Mouse (Mus musculus): Measurements from ENCODE around the gene Sptbn1. TPM values are rescaled to one million over a fixed set of nuclear protein-coding genes. Genes with fewer than 3 reads are reported as not detected.

The Sptbn1 gene
- polyA plus RNA-seq, 1 experiment from 2014 or later: 66.6 TPM

DNA sequence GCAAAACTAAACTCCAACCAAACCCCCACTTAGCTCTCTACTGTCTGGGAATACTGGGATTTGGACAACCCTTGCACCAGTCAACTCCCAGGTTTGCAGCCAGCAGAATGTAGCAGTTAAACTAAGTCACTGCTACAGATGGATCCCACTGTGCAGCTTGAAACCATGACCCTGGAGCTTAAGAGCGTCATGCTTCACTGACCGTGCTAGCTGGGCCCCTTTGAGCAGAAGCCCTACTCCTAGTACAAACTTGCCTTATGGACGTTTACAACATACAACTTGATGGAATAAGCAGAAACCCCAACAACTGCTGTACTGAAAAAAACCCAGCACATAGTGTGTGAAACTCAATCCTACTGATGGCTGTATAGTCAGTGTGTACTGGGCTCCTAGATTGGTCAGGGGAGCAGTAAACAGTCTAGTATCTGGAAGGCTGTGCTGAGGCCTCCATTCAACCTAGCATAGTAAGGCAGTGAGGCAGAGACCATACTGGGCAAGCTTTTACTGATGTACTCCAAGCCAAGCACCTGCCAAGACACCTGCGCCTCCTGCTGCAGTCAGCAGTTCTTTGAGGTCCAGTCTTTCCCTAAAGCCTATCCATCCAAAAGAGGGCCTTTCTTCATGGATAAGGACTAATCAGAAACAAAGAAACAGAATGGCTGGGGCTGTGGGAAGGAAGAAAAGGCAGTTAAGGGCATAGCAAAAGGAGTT is 108.3 kb downstream of the Sptbn1 start:
- H3K9me3 ChIP-seq: no peaks in the 10 kb centered on the region
- H3K36me3 ChIP-seq (replicated peaks): peaks cover 26% of the 10 kb centered on the region
- no peak overlapping the region for H3K27ac ChIP-seq (replicated peaks)
- no peaks in the 10 kb centered on the region for H3K27me3 ChIP-seq (replicated peaks; ENCODE audit: low read depth, poor library complexity, severe bottlenecking)
- WGBS: 84% methylated on average over 4 of the region's 4 CpGs
- no peak overlapping the region for H3K4me3 ChIP-seq
- H3K4me1 ChIP-seq: peaks cover 11% of the 10 kb centered on the region
- no peak for DNase-seq (ENCODE audit: low spot score)

DNA sequence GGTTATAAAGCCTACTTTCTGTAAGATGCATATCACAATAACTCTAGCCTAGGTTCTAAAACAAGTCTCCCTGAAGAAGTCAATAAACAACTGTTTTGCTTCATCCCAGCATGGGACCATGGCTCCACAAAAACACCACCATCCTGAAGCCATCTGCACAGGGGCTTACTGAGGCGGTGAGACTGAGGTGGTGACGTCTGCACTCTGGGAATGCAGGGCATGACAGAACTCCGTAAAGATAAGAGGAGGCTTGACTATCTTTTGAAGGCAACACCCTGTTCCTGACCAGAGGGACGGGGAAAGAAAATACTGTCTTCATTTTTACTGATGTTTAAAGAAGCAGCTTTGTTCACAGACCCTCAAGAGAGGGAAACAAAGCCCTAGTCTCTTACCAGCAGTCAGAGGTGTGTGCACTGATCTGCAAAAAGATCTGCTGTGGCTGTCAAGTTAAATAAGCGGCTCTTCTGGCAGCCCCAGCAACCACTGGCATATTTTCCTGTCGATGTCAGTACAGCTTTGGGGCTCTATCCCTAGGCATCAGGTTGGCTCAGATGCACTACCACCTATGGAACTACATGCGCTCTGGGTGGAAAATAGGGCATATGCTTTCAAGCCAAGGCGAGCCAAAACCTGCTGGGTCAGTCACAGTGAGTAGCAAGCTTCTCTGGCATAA is 109.8 kb downstream of the Sptbn1 start:
- Histone ChIP-seq H3K9me3 (no peaks in the 10 kb centered on the region), H3K27me3 (replicated peaks; ENCODE audit: low read depth, poor library complexity, severe bottlenecking) (no peaks in the 10 kb centered on the region), H3K4me3 (no peak overlapping the region), H3K4me1 (peaks cover 15% of the 10 kb centered on the region), H3K36me3 (replicated peaks) (peaks cover 39% of the 10 kb centered on the region), H3K27ac (replicated peaks) (no peak overlapping the region)
- DNase-seq (ENCODE audit: low spot score): no peak
- WGBS: 62% methylated on average over 8 of the region's 8 CpGs

DNA sequence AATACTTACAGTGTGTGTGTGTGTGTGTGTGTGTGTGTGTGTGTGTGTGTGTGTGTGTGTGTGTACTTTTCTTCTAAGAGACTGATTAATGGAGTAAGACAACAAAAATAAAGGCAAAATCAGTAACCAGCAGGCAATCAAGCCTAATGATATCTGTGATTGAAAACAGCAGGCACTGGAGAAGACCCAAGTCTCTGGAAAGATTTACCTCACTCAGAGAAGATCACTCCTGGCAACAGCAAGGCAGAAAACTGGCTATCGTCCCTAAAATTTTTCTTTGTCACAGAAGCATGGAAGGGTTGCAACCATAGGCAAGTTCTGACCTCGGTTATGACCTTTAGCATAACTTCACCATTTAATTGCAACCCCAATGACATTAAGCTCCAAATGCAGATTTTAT is 112.1 kb downstream of the Sptbn1 start:
- peaks cover 55% of the 10 kb centered on the region for H3K36me3 ChIP-seq (replicated peaks)
- H3K9me3 ChIP-seq: no peaks in the 10 kb centered on the region
- peaks cover 7% of the 10 kb centered on the region for H3K4me1 ChIP-seq

DNA sequence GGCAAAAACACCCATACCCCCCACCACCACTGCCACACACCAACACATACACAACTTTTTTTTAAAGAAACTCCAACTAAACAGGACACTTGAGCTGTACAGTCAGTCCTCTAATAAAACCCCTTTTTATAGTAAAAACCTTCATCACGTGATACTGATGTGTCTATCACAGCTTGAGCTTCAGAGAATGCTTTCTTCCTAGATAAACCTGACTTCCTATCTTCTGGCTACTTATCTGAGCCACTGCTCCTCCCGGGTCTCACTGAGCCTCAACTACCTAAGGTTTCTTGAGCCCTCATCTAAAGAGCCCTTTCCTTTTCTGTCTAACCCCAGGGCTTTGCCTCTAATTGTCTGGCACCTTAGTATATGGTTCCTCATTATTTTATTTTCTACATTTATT is 113.0 kb downstream of the Sptbn1 start:
- no peak overlapping the region for H3K27ac ChIP-seq (replicated peaks)
- H3K4me1 ChIP-seq: peaks cover 7% of the 10 kb centered on the region
- no peak overlapping the region for H3K4me3 ChIP-seq
- WGBS: 85% methylated on average over 2 of the region's 2 CpGs
- H3K9me3 ChIP-seq: no peaks in the 10 kb centered on the region
- H3K27me3 ChIP-seq (replicated peaks; ENCODE audit: low read depth, poor library complexity, severe bottlenecking): no peaks in the 10 kb centered on the region
- DNase-seq (ENCODE audit: low spot score): no peak
- H3K36me3 ChIP-seq (replicated peaks): peaks cover 64% of the 10 kb centered on the region

More for the DNA sequence above, 112.1 kb downstream of the Sptbn1 start:
- WGBS: 67% methylated on average over 2 of the region's 2 CpGs
- no peak overlapping the region for H3K27ac ChIP-seq (replicated peaks)
- H3K27me3 ChIP-seq (replicated peaks; ENCODE audit: low read depth, poor library complexity, severe bottlenecking): no peaks in the 10 kb centered on the region
- no peak overlapping the region for H3K4me3 ChIP-seq
- no peak for DNase-seq (ENCODE audit: low spot score)

DNA sequence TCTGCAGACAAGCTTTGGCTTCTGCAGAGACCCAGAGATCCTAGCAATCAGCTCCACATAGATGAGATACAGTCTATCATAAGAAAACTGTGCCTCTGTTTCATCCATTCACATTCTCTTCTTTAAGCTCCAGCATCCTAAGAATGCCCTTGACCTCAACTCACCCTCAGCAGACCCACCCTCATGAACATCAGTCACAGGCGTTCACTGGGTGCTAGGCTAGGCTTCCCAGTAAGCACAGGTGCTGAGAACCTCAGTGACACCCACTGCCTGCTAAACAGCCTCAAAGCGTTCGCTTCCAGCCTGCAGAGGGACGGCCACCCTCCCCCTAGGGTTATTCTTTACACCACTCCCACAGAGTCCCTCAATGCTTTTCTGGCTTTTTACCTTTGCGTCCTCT is 119.1 kb downstream of the Sptbn1 start:
- H3K9me3 ChIP-seq: no peaks in the 10 kb centered on the region
- 87% methylated on average over 5 of the region's 5 CpGs for WGBS
- no peak overlapping the region for H3K4me3 ChIP-seq
- H3K27me3 ChIP-seq (replicated peaks; ENCODE audit: low read depth, poor library complexity, severe bottlenecking): no peaks in the 10 kb centered on the region
- H3K27ac ChIP-seq (replicated peaks): no peak overlapping the region
- H3K4me1 ChIP-seq: peaks cover 5% of the 10 kb centered on the region
- DNase-seq (ENCODE audit: low spot score): no peak
- H3K36me3 ChIP-seq (replicated peaks): peaks cover 88% of the 10 kb centered on the region

DNA sequence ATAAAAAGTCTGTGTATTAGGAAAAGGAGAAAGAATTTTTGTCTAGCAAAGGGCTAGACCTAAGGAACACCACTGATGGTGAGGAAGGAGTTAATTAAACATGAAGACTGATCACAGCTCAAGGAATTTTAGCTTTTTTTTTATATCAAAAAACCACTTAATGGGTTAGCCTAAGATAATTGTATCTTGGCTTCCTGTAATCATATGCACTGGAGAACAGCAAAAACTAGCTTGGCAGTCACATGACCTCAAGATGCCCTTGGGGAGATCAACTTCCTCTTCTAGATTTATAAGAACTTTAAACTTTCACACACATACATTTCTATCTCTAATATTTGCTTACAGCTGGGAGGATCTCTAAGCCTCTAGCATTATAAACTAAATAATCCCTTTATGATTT is 119.6 kb downstream of the Sptbn1 start:
- Histone ChIP-seq H3K27ac (replicated peaks) (no peak overlapping the region), H3K27me3 (replicated peaks; ENCODE audit: low read depth, poor library complexity, severe bottlenecking) (no peaks in the 10 kb centered on the region), H3K9me3 (no peaks in the 10 kb centered on the region), H3K4me3 (no peak overlapping the region), H3K36me3 (replicated peaks) (peaks cover 86% of the 10 kb centered on the region), H3K4me1 (no peaks in the 10 kb centered on the region; the same call in 1 of the 2 replicates)
- no peak for DNase-seq (ENCODE audit: low spot score)

DNA sequence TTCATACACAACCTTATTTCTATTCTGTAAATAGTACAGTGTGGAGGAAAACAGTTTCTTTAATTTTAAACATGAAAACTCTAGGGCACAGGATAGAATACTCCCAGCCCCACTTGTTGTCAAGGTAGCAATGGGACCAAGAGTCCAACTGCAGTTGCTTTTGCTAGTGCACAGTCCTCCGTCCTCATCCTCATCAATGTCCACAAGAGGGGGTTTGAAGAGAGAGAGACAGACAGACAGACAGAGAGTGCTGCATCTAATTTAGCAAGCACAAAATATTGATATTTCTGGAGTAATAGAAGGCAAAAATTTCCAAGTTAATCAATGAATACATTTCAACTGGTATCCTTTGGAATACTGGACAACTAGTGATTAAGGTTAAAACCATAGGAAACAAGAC is 120.1 kb downstream of the Sptbn1 start:
- WGBS: 93% methylated on average over 1 of the region's 1 CpGs
- Histone ChIP-seq H3K27ac (replicated peaks) (no peak overlapping the region), H3K36me3 (replicated peaks) (peaks cover 85% of the 10 kb centered on the region), H3K9me3 (no peaks in the 10 kb centered on the region), H3K4me3 (no peak overlapping the region), H3K4me1 (no peaks in the 10 kb centered on the region), H3K27me3 (replicated peaks; ENCODE audit: low read depth, poor library complexity, severe bottlenecking) (no peaks in the 10 kb centered on the region)
- no peak for DNase-seq (ENCODE audit: low spot score)

DNA sequence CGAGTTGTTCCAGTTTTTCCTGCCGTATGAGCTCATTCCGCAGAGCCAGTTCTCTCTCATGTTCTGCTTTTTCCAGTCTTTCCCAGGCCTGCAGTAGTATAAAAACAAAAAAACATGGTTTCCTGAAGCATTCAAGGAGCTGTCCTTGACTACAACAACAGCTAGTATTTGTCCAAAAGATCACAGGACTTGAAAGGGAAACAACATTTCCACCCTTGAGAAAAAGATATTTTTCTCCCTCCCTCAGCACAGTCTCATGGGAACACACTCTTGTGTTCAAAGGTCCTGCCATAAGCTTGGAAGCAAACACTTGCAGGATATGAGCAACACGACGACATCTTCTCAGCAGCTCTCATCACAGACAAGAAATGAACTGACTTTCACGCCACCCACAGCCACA is 124.9 kb downstream of the Sptbn1 start:
- Histone ChIP-seq H3K4me3 (no peak overlapping the region), H3K36me3 (replicated peaks) (peaks cover 96% of the 10 kb centered on the region), H3K27me3 (replicated peaks; ENCODE audit: low read depth, poor library complexity, severe bottlenecking) (no peaks in the 10 kb centered on the region), H3K9me3 (no peaks in the 10 kb centered on the region), H3K27ac (replicated peaks) (no peak overlapping the region), H3K4me1 (no peaks in the 10 kb centered on the region)
- WGBS: 86% methylated on average over 6 of the region's 6 CpGs
- DNase-seq (ENCODE audit: low spot score): no peak

DNA sequence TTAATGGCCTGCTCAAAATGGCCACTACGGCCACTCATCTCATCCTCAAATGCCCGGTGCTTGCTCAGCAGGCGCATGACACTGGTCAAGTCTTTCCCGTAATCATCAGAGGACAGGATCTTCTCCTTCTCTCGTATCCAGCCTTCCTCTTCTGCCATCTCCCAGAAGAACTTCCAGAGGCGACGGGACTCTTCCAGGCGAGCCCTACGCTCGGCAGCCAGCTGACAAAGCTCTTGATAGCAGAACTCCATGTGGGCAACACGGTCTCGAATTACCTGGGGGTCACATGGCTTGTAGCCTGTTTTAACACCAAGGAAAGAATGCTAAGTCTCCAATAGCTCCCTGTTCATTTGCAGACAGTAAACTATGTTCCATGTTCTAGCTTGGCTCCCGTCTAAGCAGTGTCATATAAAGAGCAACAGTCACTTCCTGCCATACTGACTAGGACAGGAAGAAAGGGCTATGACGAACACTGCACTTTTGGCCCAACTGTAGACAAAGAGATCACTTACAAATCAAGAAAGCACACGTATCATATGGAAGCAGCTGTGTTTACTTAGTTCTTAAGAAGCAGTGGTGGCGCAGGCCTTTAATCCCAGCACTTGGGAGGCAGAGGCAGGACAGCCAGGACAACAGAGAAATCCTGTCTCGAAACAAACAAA is 128.7 kb downstream of the Sptbn1 start:
- no peak for DNase-seq (ENCODE audit: low spot score)
- H3K27ac ChIP-seq (replicated peaks): no peak overlapping the region
- 85% methylated on average over 17 of the region's 17 CpGs for WGBS
- no peaks in the 10 kb centered on the region for H3K4me1 ChIP-seq
- no peaks in the 10 kb centered on the region for H3K9me3 ChIP-seq
- H3K27me3 ChIP-seq (replicated peaks; ENCODE audit: low read depth, poor library complexity, severe bottlenecking): no peaks in the 10 kb centered on the region
- peaks cover 95% of the 10 kb centered on the region for H3K36me3 ChIP-seq (replicated peaks)
- H3K4me3 ChIP-seq: no peak overlapping the region

DNA sequence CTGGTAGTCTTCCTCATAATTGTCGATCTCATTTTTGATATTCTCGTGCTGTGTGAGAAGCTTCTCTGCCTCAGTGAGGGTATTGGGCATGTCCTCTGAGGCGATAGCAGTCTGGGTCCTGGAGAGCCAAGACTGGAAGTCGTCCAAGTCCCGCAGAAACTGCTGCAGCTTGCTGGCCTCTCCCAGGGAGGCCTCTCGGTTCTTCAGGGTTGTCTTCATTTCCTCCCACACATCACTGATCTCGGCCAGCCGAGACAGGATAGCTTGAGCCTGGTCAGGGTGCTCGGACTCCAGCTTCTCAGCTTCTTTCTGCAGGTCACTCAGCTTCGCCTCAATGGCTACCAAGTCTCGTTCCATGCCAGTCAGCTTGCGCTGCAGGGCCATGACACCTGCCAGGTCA is 130.9 kb downstream of the Sptbn1 start:
- H3K9me3 ChIP-seq: no peaks in the 10 kb centered on the region
- no peak overlapping the region for H3K27ac ChIP-seq (replicated peaks)
- H3K4me1 ChIP-seq: no peaks in the 10 kb centered on the region
- DNase-seq (ENCODE audit: low spot score): no peak
- H3K36me3 ChIP-seq (replicated peaks): peaks cover 98% of the 10 kb centered on the region
- 93% methylated on average over 12 of the region's 12 CpGs for WGBS
- H3K4me3 ChIP-seq: no peak overlapping the region
- no peaks in the 10 kb centered on the region for H3K27me3 ChIP-seq (replicated peaks; ENCODE audit: low read depth, poor library complexity, severe bottlenecking)

DNA sequence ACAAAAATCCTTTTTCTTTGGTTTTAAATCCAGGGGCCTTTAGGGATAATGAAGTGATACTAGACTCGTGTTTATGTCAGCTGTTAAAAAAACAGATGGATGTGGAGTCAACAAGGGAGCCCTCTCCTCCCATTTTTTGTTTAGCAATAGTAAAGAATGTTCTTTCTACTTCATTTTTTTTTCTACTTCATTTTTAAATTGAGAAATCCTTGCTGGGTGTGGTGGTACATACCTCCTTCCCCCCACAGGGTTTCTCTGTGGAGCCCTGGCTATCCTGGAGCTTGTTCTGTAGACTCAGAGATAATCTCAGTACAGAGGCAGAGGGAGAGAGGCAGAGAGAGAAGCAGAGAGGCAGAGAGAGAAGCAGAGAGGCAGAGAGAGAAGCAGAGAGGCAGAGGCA is 133.9 kb downstream of the Sptbn1 start:
- H3K36me3 ChIP-seq (replicated peaks): peaks cover 94% of the 10 kb centered on the region
- H3K9me3 ChIP-seq: no peaks in the 10 kb centered on the region
- DNase-seq (ENCODE audit: low spot score): no peak
- H3K27ac ChIP-seq (replicated peaks): no peak overlapping the region
- no peaks in the 10 kb centered on the region for H3K27me3 ChIP-seq (replicated peaks; ENCODE audit: low read depth, poor library complexity, severe bottlenecking)
- no peak overlapping the region for H3K4me3 ChIP-seq
- WGBS: 76% methylated on average over 1 of the region's 1 CpGs
- H3K4me1 ChIP-seq: no peaks in the 10 kb centered on the region

DNA sequence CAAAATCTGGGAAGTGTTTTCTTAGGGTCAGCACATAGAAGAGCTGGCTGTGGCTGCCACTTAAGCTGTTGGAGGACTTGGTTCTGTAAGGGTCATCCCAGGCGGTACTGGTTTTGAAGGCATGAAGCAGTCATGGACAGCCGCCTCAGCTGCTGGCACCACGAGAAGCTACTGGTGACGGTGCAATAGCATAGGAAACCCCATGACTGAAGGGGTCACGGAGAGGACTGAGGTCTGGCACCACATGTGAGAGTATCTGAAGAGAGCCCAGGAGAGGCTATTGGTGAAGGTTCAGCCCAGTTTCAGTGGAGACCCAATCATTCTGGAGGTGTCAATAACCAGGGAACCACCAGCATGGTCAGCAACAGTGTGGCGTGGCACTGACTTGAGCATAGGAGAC is 135.4 kb downstream of the Sptbn1 start:
- peaks cover 94% of the 10 kb centered on the region for H3K36me3 ChIP-seq (replicated peaks)
- DNase-seq (ENCODE audit: low spot score): no peak
- H3K4me1 ChIP-seq: no peaks in the 10 kb centered on the region
- no peaks in the 10 kb centered on the region for H3K27me3 ChIP-seq (replicated peaks; ENCODE audit: low read depth, poor library complexity, severe bottlenecking)
- no peak overlapping the region for H3K27ac ChIP-seq (replicated peaks)
- WGBS: 93% methylated on average over 6 of the region's 6 CpGs
- H3K9me3 ChIP-seq: no peaks in the 10 kb centered on the region
- no peak overlapping the region for H3K4me3 ChIP-seq

DNA sequence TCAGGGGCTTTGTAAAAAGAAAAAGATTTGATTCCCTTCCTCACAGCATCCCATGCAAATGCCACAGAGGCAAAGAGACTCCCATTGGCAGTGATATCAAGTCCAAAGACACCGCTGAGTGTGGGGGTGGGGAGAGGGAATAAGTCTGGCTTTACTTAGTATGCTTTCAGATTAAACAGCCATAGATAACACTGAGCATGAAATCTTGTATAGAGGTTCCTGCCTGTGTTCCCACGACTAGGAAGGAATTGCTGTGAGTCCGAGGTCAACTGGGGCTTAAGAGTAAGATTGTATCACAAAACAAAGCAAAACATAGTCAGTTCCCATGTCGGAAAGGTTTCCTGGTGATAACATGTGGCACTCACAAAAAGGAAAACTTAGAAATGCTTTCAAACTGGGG is 136.3 kb downstream of the Sptbn1 start:
- Histone ChIP-seq H3K36me3 (replicated peaks) (peaks cover 93% of the 10 kb centered on the region), H3K4me3 (no peak overlapping the region), H3K9me3 (no peaks in the 10 kb centered on the region), H3K27me3 (replicated peaks; ENCODE audit: low read depth, poor library complexity, severe bottlenecking) (no peaks in the 10 kb centered on the region), H3K27ac (replicated peaks) (no peak overlapping the region), H3K4me1 (no peaks in the 10 kb centered on the region)
- 82% methylated on average over 4 of the region's 4 CpGs for WGBS
- no peak for DNase-seq (ENCODE audit: low spot score)
